Mouse (Mus musculus): ENCODE results near the gene Atp5j.
A peak's percentile ranks its signal among the peaks of the same experiment; 100 is the strongest.

Gene Atp5j

DNA sequence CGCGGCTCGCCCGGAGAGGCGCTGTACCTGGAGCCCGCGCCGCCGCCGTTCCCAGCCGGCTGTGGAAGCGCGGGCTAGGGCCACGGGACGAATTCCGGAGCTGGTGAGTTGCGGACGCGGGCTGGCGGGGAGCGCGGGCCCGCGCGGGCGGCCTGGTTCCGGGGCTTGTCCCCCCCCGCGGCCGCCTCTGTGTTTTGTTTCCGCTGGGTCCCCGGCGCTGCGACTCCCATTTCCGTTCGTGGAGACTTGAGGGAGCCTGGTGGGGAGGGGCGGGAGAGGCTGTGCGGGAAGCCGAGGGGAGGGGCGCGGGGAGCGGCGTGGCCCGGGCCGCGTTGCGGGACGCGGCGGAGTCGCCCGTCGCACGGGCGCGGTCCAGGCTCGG lies at the start of gene Atp5j:
Gene Atp5j, minus strand, starts transcription at position 185 of the 382 bp plus-strand sequence.
- peak; percentile 89 for DNase-seq

DNA sequence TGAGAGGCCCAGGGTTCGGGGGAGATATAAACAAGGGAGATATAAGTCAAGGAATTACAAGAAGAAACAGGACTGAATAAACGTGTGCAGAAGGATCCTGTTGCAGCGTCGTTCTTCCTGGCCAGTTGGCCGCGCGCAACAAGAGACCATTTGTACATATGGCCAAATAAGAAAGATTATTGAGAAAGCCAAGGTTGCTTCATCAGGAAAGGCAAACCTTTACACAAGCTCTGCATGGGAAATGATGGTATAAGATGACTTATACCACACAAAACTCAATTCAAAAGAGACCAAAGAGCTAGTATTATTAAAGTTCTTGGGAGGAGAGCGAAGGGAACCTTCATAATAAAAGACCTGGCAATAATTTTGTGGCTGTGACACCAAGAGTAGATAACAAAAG lies 49.1 kb upstream of the Atp5j start:
- DNase-seq, result no peak

DNA sequence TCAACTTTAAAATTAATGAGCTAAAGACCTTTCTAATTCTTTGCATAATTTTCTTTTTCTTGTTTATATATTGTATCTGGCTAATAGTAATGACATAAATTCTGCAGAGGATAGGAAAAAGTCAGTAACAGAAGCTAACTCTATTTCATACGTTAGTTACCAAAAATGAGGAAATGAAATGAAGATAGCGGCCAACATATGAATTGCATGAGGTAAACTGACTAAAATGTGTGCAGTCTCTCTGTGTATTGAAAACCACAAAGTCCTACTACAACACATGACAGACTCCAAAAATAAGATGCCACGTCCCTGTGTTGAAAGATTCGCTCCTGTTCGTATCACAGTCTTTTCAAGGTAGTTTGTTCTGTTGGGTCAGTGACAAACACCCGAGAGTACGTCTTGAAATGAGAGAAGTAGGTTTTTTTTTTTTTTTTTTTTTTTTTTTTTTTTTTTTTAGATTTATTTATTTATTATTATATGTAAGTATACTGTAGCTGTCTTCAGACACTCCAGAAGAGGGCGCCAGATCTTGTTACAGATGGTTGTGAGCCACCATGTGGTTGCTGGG lies 46.4 kb upstream of the Atp5j start:
- DNase-seq, result no peak

DNA sequence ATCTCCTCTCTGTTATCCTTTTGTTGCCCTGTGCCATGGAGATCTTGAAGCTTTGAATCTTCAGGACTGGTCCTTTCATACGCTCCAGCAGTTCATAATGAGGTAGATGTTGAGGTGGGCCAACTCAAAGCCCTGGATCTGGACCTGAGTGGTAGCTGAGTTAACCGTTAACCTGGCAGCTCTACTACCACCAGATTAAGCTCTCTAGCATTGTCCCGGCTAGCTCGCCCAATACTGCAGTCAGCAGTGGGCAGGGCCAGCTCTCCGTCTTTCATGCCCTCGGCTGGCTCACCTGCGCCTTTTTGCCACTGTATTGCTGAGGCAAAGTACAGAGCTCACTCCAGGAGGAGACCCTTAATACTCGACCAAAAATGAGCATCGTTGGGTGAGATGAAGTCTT lies 45.7 kb upstream of the Atp5j start:
- DNase-seq, result no peak

DNA sequence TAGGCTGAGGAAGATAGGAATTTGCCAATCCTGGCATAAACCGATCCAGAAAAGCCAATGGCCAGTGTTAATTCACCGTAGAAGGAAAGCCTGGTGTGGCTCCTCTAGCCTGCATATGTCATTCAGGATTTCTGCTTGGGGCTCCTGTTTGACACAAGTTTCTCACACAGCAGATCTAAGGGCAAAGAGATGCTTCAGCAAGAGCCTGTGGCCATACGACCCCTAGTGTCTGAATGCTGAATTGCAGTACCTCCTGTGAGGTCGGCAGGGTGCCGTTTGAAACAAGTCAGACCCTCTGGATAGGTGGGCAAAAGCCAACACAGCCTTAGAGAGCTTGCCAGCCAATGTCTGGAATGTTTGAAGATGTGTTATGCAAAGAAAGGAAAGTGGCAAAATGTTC lies 43.7 kb upstream of the Atp5j start:
- peak; percentile 71 for DNase-seq

DNA sequence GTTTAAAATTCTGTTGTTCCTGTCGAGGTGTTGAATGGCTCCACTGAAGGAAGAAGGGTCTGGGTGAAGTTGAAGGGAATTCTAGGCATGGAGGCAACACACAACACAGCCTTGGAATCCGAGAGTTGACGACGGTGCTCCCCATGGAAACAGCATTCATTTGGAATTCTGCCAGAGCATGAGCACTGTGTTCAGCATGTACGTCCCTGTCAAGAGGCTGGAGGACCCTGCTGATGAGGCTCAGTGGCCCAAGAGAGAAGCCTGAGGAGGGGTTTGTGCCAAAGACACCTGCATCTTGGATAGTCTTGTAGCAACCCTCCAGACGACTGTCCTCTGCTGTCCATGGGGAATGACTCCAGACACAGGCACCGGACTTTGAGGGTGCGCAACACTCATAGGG lies 40.7 kb upstream of the Atp5j start:
- no peak for DNase-seq

DNA sequence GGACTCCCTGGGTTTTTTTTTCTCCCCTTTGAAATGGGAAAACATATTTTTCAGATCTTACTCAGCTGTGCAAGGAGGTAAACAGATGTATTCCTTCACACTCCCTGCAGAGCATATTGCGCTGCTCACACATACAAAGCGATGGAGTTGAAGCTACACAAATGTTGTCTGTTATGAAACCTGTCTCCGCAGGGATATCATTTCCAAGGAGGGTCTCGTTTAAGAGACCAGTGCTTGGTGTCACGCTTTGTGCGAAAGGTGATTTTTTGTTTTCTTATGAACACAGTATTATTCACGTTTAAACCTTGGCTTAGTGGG lies 40.3 kb upstream of the Atp5j start:
- no peak for DNase-seq

DNA sequence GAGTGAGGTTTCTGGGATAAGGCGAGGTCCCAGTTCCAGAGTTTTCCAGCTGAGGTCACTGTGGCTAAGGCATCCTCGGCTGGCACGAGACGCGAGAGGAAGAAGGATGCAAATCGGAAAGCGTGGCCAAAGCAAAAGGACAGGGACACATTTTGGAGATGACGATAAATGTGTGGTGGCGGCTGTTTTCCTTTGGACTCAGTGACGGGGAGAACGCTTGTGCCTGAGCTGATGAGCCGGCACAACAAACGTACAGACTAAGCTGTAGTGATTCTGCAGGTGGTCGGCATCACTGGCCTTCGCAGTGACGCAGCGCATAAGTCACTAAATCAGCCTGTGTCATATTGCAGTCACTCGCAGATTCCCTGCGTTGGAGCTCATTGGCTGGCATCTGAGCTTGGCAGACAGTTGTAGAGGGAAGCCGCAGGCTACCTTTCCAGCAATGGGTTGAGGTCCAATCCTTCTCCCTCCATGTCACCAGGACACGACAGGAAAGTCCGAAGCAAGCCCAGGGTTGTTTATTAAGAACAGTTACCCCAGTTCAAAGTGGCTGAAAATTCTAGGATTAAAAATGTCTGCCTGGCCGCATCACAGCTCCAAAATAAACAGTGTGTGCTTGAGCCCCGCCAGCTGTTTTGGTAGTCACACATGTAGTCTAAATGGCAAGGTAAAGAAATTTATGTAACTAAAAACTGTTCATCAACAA lies 39.7 kb upstream of the Atp5j start:
- peak; percentile 28 for DNase-seq

DNA sequence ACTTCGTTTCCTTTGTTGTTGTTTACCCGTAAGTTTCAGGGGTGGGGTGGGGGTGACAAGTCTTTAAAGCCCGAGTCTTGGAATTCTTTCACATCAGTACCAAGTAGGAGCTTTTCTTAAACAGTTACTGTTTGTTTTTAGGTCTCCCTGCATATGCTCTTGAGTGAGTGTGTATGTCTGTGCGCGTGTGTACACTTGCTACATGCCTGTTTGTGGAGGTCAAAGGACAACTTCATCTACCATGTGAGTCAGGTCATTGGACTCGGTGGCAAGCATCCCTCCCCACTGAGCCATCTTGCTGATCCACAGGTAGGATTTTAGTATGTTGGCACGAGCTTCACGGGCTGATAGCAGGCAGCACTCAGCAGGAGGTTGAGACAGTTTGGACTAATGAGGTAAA lies 38.4 kb upstream of the Atp5j start:
- no peak for DNase-seq

DNA sequence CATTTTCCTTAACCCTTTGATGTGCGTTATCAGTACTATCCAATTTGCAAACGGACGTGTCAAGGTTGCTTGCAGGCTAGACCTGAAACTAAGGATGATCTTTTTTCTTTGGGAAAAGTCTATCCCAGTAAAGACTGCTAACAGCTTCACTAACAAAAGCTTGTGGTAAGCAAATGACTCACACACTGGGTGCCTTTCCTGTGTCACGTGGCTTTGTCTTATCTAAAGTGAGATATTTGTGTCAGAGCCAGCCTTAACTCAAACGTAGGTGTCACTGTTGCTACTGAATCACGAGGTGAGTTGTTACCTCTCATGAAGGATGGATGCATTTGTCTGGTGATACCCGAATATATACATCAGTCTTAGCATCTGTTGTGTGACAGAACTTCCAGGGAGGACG lies 29.2 kb upstream of the Atp5j start:
- DNase-seq, result no peak

DNA sequence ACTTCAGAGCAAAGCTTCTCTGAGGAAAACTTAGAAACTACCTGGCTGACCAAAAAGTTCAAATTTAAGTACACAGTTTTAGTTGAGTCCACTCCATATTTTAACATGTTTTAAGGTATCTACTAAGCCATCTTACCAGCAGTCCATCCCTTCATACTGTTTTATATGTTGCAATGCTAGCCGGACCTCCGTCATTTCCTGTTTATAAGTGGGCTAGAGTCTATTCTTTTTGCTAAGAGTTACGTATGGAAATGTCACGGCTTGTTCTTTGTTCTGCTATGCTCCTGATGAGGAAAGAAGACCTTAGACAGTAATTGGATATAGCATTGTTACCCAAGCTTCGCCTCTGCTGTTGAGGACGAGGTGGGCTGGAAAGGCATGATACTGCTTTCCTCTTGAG lies 18.1 kb upstream of the Atp5j start:
- no peak for DNase-seq

DNA sequence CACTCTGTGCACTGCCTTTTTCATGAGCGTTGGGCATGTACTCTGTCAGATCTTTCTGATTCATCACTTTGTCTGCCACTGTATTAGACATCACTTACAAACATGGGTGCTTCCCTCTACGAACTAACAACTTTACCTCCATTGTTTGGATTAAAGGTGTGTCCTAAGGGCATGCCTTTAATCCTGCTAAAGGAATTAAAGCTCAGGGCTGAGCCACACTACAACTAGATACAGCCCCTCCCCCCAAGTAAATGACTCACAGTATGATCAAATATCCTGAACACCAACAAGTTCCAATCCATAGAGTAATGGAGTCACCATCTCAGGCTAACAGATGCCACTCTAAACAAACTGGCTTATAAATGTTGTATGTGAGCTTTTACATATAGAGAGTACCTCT lies 3.2 kb upstream of the Atp5j start:
- no peak for DNase-seq

DNA sequence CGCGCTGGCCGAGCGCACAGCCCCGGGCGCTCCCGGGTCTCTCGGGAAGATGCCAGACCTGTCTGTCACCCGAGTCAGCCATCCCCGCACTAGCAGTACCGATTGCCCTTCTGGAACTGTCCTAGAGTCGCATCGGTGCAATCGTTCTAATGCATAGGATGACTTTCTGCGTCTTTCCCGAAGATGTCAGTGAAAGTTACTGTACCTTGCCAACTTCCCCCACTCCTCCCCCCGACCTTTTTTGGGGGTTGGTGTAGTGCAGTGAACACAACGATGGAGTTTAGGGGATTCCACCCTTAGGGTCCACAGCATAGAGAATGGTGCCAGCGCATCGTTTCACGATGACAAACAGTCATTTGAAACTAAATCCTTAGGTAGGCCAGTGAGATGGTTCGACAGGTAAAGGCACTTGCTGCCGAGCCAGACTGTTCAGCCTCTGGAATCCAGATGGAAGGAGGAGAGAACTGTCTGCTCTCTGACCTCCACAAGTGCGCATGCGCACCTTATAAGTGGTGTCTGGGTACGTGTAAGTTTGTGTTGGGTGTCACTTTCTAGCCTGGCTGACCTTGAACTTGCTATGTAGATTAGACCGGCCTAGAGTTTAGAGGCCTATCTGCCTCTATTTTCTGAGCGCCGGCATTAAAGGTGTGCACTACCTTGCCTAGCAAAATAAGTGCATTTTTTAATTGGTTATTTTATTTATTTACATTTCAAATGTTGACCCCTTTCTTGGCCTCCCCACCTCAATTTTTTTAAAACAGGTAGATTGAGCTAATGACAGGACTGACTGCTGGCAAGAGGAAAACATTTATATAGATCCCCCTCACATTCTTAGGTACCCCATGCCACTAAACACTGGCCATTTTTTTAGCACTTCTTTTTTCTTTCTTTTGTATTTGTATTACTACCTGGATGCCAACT lies 658 bp upstream of the Atp5j start:
- peak; percentile 85 for DNase-seq

DNA sequence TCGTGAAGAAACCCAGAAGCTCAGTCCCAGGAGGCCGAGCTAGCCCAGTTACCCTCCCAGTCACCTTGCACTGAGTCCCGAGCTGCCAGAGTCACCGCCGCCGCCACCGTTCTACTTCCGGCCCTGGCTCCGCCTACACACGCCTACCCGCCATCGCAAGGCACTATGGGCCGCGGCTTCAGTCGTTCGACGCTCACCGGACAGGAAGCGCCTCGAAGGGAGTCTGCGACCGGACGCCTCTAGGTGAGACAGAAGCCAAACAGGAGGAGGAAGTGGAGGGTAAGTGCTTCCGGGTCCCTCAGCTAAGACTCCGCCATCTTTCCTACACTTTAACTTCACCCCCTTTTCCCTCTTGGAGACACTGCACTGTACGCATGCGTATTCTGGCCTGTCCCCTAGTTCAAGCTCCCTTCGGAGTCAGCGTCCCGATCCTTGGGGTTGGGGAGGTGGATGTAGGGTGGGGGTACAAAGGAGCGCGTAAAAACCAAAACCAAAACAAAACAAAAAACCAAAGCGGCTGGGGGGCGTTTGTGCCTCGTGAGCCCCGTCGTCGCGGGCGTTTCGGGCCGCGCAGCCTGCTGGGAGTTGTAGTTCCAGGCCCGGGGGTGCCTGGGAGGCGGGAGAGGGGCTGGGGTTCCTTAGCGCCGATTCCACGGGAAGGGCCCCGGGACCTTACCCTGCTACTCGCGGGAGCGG lies 532 bp downstream of the Atp5j start, which contains the start of gene Gabpa:
Gene Gabpa, plus strand, starts transcription at position 181 of the 696 bp plus-strand sequence.
- peak; percentile 97 for DNase-seq

DNA sequence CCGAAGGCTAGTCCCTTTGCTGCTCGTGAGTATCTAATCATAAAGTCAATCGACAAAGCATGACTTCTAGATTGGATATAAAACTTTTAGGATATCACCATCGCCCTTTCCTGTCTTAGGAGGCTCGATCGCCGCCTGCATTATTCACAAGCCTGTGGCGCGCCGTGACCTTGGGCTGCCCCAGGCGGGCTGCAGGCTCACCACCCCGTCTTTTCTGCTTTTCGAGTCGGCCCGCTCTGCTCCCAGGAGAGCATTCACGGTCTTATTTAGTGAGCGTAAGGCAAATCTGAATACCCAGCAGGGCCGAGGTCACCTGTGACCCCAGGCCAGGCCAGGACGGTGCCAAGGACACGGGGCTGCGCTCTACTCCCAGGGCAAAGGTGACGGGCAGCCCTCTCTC lies 1.1 kb downstream of the Atp5j start:
- DNase-seq, result no peak

DNA sequence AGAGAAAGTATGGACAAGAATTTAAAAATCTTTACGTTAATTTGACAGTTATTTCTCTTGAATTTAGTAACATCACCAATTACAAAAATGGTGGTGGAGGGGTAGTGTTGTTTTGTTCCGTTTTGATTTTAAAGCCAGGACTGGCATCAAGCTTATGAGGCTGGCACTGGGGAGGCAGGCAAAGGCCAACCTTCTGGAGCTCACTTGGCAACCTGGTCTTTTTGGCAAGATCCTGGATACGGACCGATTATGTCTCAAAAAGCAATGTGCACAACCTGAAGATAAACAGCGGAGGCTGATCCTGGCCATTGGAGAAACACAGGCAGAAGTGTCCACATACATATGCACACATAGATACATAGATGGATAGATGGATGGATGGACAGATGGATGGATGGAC lies 2.7 kb downstream of the Atp5j start:
- peak; percentile 89 for DNase-seq

DNA sequence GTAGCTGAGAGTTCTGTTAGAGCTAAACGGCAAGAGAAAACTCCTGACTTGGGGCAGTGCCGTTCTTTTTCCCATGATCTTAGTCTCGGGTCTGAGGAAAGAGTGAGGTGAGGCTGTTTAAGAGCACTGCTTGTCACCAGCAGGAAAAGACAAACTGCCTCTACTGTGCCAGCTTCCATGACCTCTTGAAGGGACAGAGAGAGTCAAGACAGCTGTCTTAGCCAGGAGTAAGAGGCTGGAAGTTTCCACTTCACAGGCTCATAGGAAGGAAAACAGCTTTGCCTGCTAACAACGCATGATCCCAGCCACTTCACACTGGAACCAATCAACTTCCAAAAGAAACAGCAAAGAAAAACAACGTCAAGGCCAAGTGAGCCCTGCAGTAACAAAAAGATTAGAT lies 3.7 kb downstream of the Atp5j start:
- no peak for DNase-seq

DNA sequence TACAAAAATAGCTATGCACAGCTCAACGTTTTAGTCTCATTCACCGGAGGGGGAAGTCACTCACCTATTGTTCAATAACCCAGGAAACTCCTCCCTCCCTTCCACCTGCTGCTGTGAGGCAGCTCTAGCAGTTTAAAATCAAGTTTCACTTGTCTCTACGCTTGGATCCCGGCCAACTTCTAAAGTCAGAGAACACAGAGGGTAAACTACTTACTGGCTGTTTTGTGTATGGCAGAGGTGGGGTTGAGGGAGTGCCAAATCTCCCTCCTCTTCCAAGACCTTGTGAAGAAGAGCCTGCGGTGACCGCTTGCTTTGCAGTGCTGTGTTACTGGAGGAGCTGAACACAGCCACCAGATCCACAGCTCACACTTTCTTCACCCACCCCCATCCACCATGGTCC lies 10.4 kb downstream of the Atp5j start:
- no peak for DNase-seq

DNA sequence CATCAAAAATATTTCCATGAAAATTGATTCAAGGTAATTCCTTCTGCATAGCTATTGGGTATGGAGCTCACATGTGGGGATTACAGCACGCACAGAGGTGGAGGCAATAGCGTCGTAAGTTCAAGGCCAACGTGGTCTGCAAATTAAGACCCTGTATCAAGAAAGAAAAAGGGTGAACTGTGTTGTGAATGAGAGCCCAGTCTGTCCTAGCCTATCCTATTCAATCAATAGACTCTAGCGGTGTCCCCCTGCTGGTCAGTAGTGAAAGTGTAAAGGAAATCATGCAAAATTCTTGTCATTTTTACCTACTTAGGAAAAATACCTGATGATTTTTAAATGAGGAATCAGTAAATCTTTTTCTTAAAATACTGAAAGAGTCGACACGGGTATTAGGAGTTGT lies 18.0 kb downstream of the Atp5j start:
- no peak for DNase-seq

DNA sequence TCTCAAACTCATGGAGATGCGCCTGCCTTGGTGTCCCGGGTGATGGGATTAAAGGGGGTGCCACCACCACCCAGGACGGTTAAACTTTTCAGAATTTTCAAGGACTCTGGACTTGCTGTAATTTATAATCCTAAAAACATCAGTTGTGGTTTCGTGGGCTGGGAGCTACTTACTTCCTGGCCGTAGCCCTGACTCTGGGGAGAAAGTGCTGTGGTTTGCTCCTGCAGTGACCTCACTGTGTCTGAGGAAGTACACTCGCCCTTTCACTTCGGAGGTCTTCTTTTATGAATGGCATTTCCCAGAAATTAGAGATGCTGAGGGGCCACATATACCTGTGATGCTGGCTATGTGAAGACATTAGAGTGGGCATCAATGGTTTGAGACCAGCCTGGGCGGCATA lies 20.9 kb downstream of the Atp5j start:
- DNase-seq, result no peak

DNA sequence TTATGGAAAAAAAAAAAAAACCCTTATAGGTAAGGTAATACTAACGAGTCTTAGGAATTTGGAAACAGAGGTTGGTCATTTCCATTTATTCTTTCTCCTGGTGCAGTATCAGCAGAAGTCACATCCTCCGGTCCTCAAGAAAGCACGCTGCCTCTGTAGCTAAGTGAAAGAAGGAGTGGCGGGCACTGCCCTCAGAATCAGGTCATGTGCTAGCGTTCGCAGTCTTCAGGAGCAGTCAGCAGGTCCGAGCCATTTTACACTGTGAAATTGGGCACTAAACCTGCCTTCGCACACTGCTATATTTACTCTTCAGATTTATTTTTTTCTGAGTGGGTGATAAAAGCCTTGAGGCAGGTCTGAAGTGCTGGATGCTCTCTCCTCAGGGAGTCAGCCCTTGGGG lies 21.6 kb downstream of the Atp5j start:
- DNase-seq, result no peak

DNA sequence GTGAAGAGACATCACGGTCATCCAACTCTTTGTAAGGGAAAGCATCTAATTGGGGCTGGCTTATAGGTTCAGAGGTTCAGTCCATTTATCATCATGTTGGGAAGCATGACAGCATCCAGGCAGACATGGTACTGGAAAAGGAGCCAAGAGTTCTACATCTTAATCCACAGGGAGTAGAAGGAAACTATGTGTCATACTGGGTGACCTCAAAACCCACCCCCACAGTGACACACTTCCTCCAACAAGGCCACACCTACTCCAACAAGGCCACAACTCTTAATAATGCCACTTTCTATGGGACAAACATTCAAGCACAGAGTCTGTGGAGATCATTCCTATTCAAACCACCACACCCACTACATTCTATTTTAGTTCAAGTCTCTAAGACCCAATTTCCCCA lies 25.2 kb downstream of the Atp5j start:
- DNase-seq, result no peak

DNA sequence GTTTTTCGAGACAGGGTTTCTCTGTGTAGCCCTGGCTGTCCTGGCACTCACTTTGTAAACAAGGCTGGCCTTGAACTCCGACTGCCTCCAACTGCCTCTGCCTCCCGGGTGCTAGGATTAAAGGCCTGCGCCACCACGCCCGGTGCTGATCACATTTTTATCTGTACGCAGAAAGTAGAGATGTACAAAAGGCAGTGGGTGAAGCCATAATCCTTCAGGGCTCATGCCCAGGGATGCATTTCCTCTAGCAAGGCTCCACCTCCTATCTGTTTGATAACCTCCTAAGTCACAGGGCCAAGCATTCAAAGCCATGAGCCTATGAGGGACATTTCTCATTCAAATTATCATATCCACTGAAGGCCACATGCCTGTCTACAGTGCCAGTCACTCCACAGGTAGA lies 27.6 kb downstream of the Atp5j start:
- no peak for DNase-seq

DNA sequence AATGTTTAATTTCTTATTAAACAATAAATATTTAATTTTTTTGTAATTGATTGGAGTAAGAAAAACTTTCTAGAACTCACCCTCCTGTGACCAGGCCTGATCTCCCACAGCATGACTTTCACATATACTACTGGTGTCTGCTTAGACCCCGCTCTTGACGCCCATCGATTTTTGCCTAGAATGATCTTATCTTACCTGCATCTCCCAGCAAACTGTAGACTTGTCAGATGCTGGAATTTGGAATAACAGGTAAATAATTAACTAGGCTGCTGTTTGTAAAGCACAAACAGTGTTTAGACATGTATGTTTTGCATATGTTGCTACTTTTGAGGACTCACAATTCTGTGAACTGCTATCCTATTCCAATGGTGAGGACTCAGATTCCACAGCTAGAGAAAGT lies 29.2 kb downstream of the Atp5j start:
- DNase-seq, result no peak
